17 mouse cellular contexts compared by ENCODE assay signal in the genomic region with DNA sequence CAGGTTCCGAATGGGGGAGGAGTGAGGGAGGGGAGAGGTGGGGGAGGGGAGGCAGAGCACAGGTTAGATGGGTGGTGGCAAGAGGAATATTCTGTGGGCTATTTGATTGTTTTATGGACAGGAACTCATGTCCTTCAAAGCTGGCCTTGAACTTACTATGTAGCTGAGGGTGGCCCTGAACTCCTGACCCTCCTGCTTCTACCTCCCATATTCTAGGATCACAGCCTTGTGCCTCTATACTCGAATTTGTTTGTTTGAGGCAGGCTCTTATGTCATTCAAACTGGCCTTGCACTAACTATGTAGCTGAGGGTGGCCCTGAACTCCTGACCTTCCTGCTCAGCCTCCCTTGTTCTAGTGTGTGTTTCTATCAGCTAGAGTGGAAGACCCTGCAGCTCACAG.
"Had no signal": no experiment of that assay in that cellular context is flagged by ENCODE, and none has a peak within 500 bp of the region (broad histone marks: within the 10 kb centered on the region; RNA-seq: fewer than 3 reads in every experiment).

No protein-coding gene starts in this region.

- H3K27ac ChIP-seq: liver, embryonic 14.5 days; midbrain, embryonic 10.5 days; midbrain, embryonic 13.5 days; neural tube, embryonic 13.5 days; neural tube, embryonic 15.5 days had no signal

- H3K9me3 ChIP-seq: neural tube, embryonic 15.5 days had no signal

- DNase-seq: lung, adult 18-20 months; lung, embryonic 14.5 days; lung, postnatal 10 days; lung, postnatal 4 days; right cerebral cortex, postnatal 14 days; right cerebral cortex, postnatal 4 days; spleen, adult 18-20 months; thymus, adult 18-20 months; thymus, postnatal 14 days; thymus, postnatal 36 days had no signal

- ATAC-seq: midbrain, embryonic 13.5 days; midbrain, embryonic 16.5 days had no signal

- H3K9ac ChIP-seq: liver, embryonic 14.5 days; lung, embryonic 14.5 days; midbrain, embryonic 13.5 days; neural tube, embryonic 13.5 days; neural tube, embryonic 15.5 days had no signal

- H3K4me2 ChIP-seq: lung, embryonic 14.5 days; midbrain, embryonic 13.5 days; neural tube, embryonic 13.5 days; neural tube, embryonic 15.5 days had no signal

- H3K36me3 ChIP-seq: midbrain, embryonic 10.5 days; midbrain, embryonic 13.5 days; neural tube, embryonic 13.5 days; neural tube, embryonic 15.5 days had no signal

- H3K4me3 ChIP-seq: midbrain, embryonic 10.5 days; midbrain, embryonic 13.5 days; myocyte; neural tube, embryonic 13.5 days; neural tube, embryonic 15.5 days had no signal

- H3K27me3 ChIP-seq: midbrain, embryonic 13.5 days had no signal
